Mouse (Mus musculus) limb, embryonic 10.5 days (tissue): Measurements from ENCODE around the gene Ccdc127. TPM values are rescaled to one million over a fixed set of nuclear protein-coding genes. Genes with fewer than 3 reads are reported as not detected.

Experiments used
- microRNA counts: library from miRNA; unstranded; fragments of <30 nt; microRNA quantifications from one replicate; lab custom pipeline; 2017
- microRNA-seq: library from miRNA; unstranded; fragments of <30 nt; microRNA quantifications from one replicate; pipeline ENCODE4, GENCODE M21; 2017
- polyA plus RNA-seq: library from polyadenylated mRNA; unstranded; fragments of >200 nt; fragmentation: Nextera tagmentation; extraction: Ambion mirVana; gene quantifications from 2 replicates; pipeline ENCODE4 v1.2.1, GENCODE M21; 2016

Ccdc127 gene
- polyA plus RNA-seq, 1 experiment from 2014 or later = 54.0 TPM

MicroRNAs within 50 kb of the gene (microRNA counts, 519-probe panel; counts per million panel counts)
- 684 counts per million, percentile 72 among the panel's probes with 10 or more counts for microRNA mmu-miR-692 (lab: Ali Mortazavi, UCI)

Small RNA genes lying within 50 kb of the gene (microRNA-seq; reads per million reads assigned to microRNA genes)
- gene Mir692-3 = not detected

Other genes with a start within 250 kb of the Ccdc127 start
- not detected in 2 replicates for gene Slc9a3, start 228.9 kb upstream of the Ccdc127 start, polyA plus RNA-seq
- gene Exoc3, start 141.6 kb upstream of the Ccdc127 start, polyA plus RNA-seq = 78.4 and 87.2 TPM in 2 replicates
- 1.1 TPM in 2 replicates for gene Ahrr, start 58.0 kb upstream of the Ccdc127 start, polyA plus RNA-seq
- 134 and 136 TPM in 2 replicates for gene Pdcd6, start 32.7 kb upstream of the Ccdc127 start, polyA plus RNA-seq
- 257 and 263 TPM in 2 replicates for gene Sdha, start within 50 bp of the Ccdc127 start, polyA plus RNA-seq
- not detected in 2 replicates for gene Lrrc14b, start 13.7 kb downstream of the Ccdc127 start, polyA plus RNA-seq
- 5.0 and 5.9 TPM in 2 replicates for gene Zfp72, start 40.5 kb downstream of the Ccdc127 start, polyA plus RNA-seq
- 72.3 and 80.5 TPM in 2 replicates for gene Ftl1-ps1, start 49.4 kb downstream of the Ccdc127 start, polyA plus RNA-seq
- 21.2 and 27.1 TPM in 2 replicates for gene Zfp825, start 143.7 kb downstream of the Ccdc127 start, polyA plus RNA-seq